Mouse (Mus musculus) bone marrow macrophage, adult 2 months (primary cell): ENCODE measurements around the gene Gse1.

Experiments used
- CTCF ChIP-seq: IDR thresholded peaks from 2 replicates; pipeline ENCODE4 v1.5.1; 2012; ENCODE audit warnings: low read depth, mild to moderate bottlenecking, low read length, moderate library complexity
- POLR2A ChIP-seq: IDR thresholded peaks from 2 replicates; pipeline ENCODE4 v1.6.1; 2012; ENCODE audit warnings: mild to moderate bottlenecking, low read depth, low read length, borderline replicate concordance

DNA sequence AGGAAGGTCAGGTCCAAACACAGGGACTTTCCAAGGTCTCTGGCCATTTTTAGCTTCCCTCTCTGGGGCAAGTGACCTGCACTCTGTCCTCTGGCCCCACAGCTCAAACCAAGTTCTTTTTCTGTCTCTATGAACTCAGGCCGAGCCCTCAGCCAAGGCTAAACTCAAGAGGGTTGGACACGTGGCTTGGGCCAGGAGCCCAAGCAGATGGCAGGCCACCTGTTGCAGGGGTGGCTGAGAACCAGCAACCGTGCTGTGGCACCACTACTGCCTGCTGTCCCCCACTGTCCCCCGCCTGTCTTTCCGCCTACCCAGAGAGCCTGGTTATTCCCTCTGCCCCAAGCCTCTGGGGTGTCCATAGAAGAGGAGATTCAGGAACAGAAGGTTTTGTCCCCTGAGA lies 14.3 kb upstream of the Gse1 start:
- TF ChIP-seq CTCF (no peak), POLR2A (no peak)
